Mouse (Mus musculus): ENCODE data around the gene Furin.

GRCm38 (mm10) chr7:80439789-80440488 is 34.7 kb upstream of the Furin start:
- TF ChIP-seq EP300 (IDR thresholded peaks at IDR 0.05; ENCODE audit: low read depth), result no peak
- no peak for TF ChIP-seq CTCF (IDR thresholded peaks at IDR 0.05; ENCODE audit: low read depth)
